Mouse (Mus musculus) thymus, postnatal 0 days (tissue): Measurements from ENCODE around the gene Mrps2. TPM values are rescaled to one million over a fixed set of nuclear protein-coding genes. Genes with fewer than 3 reads are reported as not detected.

Experiments used
- DNase-seq: peaks from one replicate; pipeline ENCODE4 v3.0.0-alpha.2; 2015; ENCODE audit warnings: low spot score
- polyA plus RNA-seq: library from polyadenylated mRNA; unstranded; fragments of >200 nt; fragmentation: Nextera tagmentation; extraction: Ambion mirVana; gene quantifications from 2 replicates; pipeline ENCODE4 v1.2.1, GENCODE M21; 2015

Gene Mrps2
- polyA plus RNA-seq, 1 experiment from 2014 or later = 34.4 TPM

GRCm38 (mm10) chr2:28518231-28518630 lies 50.4 kb downstream of the Mrps2 start:
- DNase-seq = no peak

GRCm38 (mm10) chr2:28520581-28520980 lies 52.7 kb downstream of the Mrps2 start:
- no peak for DNase-seq

Other genes starting within 250 kb of the Mrps2 start
- 0.16 and 0.24 TPM in 2 replicates for gene Ppp1r26, start 21.3 kb upstream of the Mrps2 start, polyA plus RNA-seq
- gene 1700007K13Rik, start 1.7 kb upstream of the Mrps2 start, polyA plus RNA-seq = 0.57 and 1.3 TPM in 2 replicates
- gene Gbgt1, start 28.8 kb downstream of the Mrps2 start, polyA plus RNA-seq = 0.35 and 0.88 TPM in 2 replicates
- 2.6 and 3.6 TPM in 2 replicates for gene Gm10134, start 38.0 kb downstream of the Mrps2 start, polyA plus RNA-seq
- gene Ralgds, start 45.1 kb downstream of the Mrps2 start, polyA plus RNA-seq = 13.3 and 15.7 TPM in 2 replicates
- gene Cel, start 95.3 kb downstream of the Mrps2 start, polyA plus RNA-seq = 0.44 and 0.50 TPM in 2 replicates
- 18.8 and 20.7 TPM in 2 replicates for gene Gtf3c5, start 115.7 kb downstream of the Mrps2 start, polyA plus RNA-seq
- gene Gfi1b, start 153.9 kb downstream of the Mrps2 start, polyA plus RNA-seq = 1.1 and 1.8 TPM in 2 replicates
- 8.0 and 10.8 TPM in 2 replicates for gene Tsc1, start 173.2 kb downstream of the Mrps2 start, polyA plus RNA-seq
- 1.9 and 3.2 TPM in 2 replicates for gene Spaca9, start 231.7 kb downstream of the Mrps2 start, polyA plus RNA-seq
- 0.90 and 1.0 TPM in 2 replicates for gene Ak8, start 232.1 kb downstream of the Mrps2 start, polyA plus RNA-seq